ENCODE assay signal across 37 mouse cellular contexts in genomic region chr15:102487664-102488063, GRCm38 (mm10). TPM values are rescaled to one million over a fixed set of nuclear protein-coding genes. Genes with fewer than 3 reads are reported as not detected.
"Had no signal": no experiment of that assay in that cellular context is flagged by ENCODE, and none has a peak within 500 bp of the region (broad histone marks: within the 10 kb centered on the region; RNA-seq: fewer than 3 reads in every experiment).

No protein-coding gene starts in this region.

- H3K27me3 ChIP-seq: heart, embryonic 12.5 days; heart, embryonic 13.5 days; heart, embryonic 15.5 days; hindbrain, embryonic 12.5 days; hindbrain, embryonic 13.5 days; hindbrain, embryonic 15.5 days; intestine, embryonic 15.5 days; kidney, embryonic 15.5 days had no signal

- ATAC-seq: hindbrain, embryonic 16.5 days; hindbrain, postnatal 0 days; inflammation-experienced regulatory T-cells, adult 6 months; intestine, embryonic 15.5 days; intestine, embryonic 16.5 days; intestine, postnatal 0 days had no signal

- H3K4me3 ChIP-seq: heart, embryonic 12.5 days; heart, embryonic 13.5 days; heart, embryonic 15.5 days; hindbrain, embryonic 10.5 days; hindbrain, embryonic 12.5 days; hindbrain, embryonic 13.5 days; hindbrain, embryonic 15.5 days; intestine, embryonic 15.5 days; kidney, embryonic 15.5 days; layer of hippocampus, adult 2 months; left cerebral cortex, adult 2 months had no signal

- H3K4me2 ChIP-seq: heart, embryonic 12.5 days; heart, embryonic 13.5 days; heart, embryonic 15.5 days; hindbrain, embryonic 12.5 days; hindbrain, embryonic 13.5 days; hindbrain, embryonic 14.5 days; hindbrain, embryonic 15.5 days; intestine, embryonic 15.5 days; kidney, embryonic 15.5 days had no signal

- H3K9ac ChIP-seq: heart, embryonic 12.5 days; heart, embryonic 13.5 days; heart, embryonic 15.5 days; hindbrain, embryonic 12.5 days; hindbrain, embryonic 13.5 days; hindbrain, embryonic 14.5 days; hindbrain, embryonic 15.5 days; intestine, embryonic 15.5 days; kidney, embryonic 15.5 days had no signal

- H3K9me3 ChIP-seq: heart, embryonic 12.5 days; heart, embryonic 13.5 days; heart, embryonic 15.5 days; hindbrain, embryonic 10.5 days; hindbrain, embryonic 12.5 days; hindbrain, embryonic 13.5 days; hindbrain, embryonic 15.5 days; intestine, embryonic 15.5 days; kidney, embryonic 15.5 days had no signal

- DNase-seq: heart, postnatal 10 days; heart, postnatal 14 days; heart, postnatal 36 days; heart, postnatal 4 days; kidney, adult 11 months; kidney, adult 18-20 months; kidney, adult 2 months; kidney, adult 8-10 months; kidney, adult 9 months; kidney, postnatal 10 days; kidney, postnatal 14 days; kidney, postnatal 25 days; kidney, postnatal 36 days; kidney, postnatal 4 days; layer of hippocampus, adult 9-11 months; layer of hippocampus, postnatal 36 days had no signal

- H3K27ac ChIP-seq: heart, embryonic 13.5 days; heart, embryonic 15.5 days; hindbrain, embryonic 10.5 days; hindbrain, embryonic 12.5 days; hindbrain, embryonic 13.5 days; hindbrain, embryonic 14.5 days; hindbrain, embryonic 15.5 days; hindbrain, postnatal 0 days; intestine, embryonic 15.5 days; kidney, embryonic 15.5 days; kidney, postnatal 0 days; layer of hippocampus, adult 2 months; left cerebral cortex, adult 2 months had no signal

- H3K4me1 ChIP-seq: hindbrain, embryonic 10.5 days; hindbrain, embryonic 12.5 days; hindbrain, embryonic 13.5 days; hindbrain, embryonic 15.5 days; intestine, embryonic 15.5 days; kidney, embryonic 15.5 days had no signal

RNA-seq across cellular contexts. Expression of gene Gm10337, which starts 15.9 kb away (rescaled TPM):
- polyA plus RNA-seq: heart, embryonic 12.5 days; heart, postnatal 0 days; inflammation-experienced regulatory T-cells, adult 6 months; intestine, embryonic 15.5 days; intestine, postnatal 0 days; kidney, adult 2 months; kidney, embryonic 14.5 days; large intestine, adult 2 months had no signal
